Comparison of ENCODE assay signal across 9 mouse cellular contexts in genomic region chr13:40853842-40854241, GRCm38 (mm10). TPM values are rescaled to one million over a fixed set of nuclear protein-coding genes. Genes with fewer than 3 reads are reported as not detected.
DNase-seq lines count a peak whose midpoint lies in the region; ATAC-seq and TF ChIP-seq lines count a peak whose summit lies in the region.
"Had no signal": no experiment of that assay in that cellular context is flagged by ENCODE, and none has a peak within 500 bp of the region (broad histone marks: within the 10 kb centered on the region; RNA-seq: fewer than 3 reads in every experiment).

No protein-coding gene starts in this region.

- DNase-seq in heart, postnatal 4 days: no peak
- no peak for DNase-seq in liver, postnatal 0 days
- DNase-seq in adrenal gland, postnatal 4 days (ENCODE audit: low spot score in 2 of 2): no peak
- no peak for DNase-seq in MN1 (ENCODE audit: low spot score)
- DNase-seq in embryo, embryonic 10 days (ENCODE audit: low spot score): no peak
- DNase-seq: thymus, adult 2 months had no signal

- H3K9me3 ChIP-seq in heart, embryonic 13.5 days: no peaks in the 10 kb centered on the region
- no peaks in the 10 kb centered on the region for H3K9me3 ChIP-seq in E14TG2a.4 (ENCODE audit: low read length)
- H3K9me3 ChIP-seq in forebrain, embryonic 15.5 days: no peaks in the 10 kb centered on the region
- no peaks in the 10 kb centered on the region for H3K9me3 ChIP-seq in liver, postnatal 0 days (ENCODE audit: low read length)

- 83% methylated on average over 4 of the region's 4 CpGs for WGBS in heart, embryonic 13.5 days
- WGBS in forebrain, embryonic 15.5 days: 91% methylated on average over 4 of the region's 4 CpGs
- 60% methylated on average over 4 of the region's 4 CpGs for WGBS in liver, postnatal 0 days (ENCODE audit: insufficient replicate concordance)

- peak overlapping the region; percentile 92 for H3K27ac ChIP-seq in heart, embryonic 13.5 days (replicated peaks)
- H3K27ac ChIP-seq in forebrain, embryonic 15.5 days (replicated peaks): no peak overlapping the region
- H3K27ac ChIP-seq in liver, postnatal 0 days (ENCODE audit: low read depth): peak overlapping the region; percentile 71; the same call in 1 of the 2 replicates

- H3K36me3 ChIP-seq in heart, embryonic 13.5 days: no peaks in the 10 kb centered on the region
- no peaks in the 10 kb centered on the region for H3K36me3 ChIP-seq in E14TG2a.4 (ENCODE audit: insufficient read depth, low read length)
- no peaks in the 10 kb centered on the region for H3K36me3 ChIP-seq in forebrain, embryonic 15.5 days
- no peaks in the 10 kb centered on the region for H3K36me3 ChIP-seq in liver, postnatal 0 days (replicated peaks; ENCODE audit: insufficient read depth, low read length)

- H3K4me2 ChIP-seq in heart, embryonic 13.5 days: peak overlapping the region; percentile 76
- 0 out of 2 replicates have a peak overlapping the region, but pooled peaks have one; percentile 56 for H3K4me2 ChIP-seq in forebrain, embryonic 15.5 days (replicated peaks)
- H3K4me2 ChIP-seq in liver, postnatal 0 days (ENCODE audit: low read depth, low read length): peak overlapping the region; percentile 75

- peaks cover 17% of the 10 kb centered on the region for H3K4me1 ChIP-seq in heart, embryonic 13.5 days
- peaks cover 75% of the 10 kb centered on the region for H3K4me1 ChIP-seq in E14TG2a.4 (replicated peaks; ENCODE audit: low read depth, low read length)
- peaks cover 7% of the 10 kb centered on the region; the same call in 1 of the 2 replicates for H3K4me1 ChIP-seq in forebrain, embryonic 15.5 days
- H3K4me1 ChIP-seq in liver, postnatal 0 days (ENCODE audit: insufficient read depth): peaks cover 20% of the 10 kb centered on the region

- no peaks in the 10 kb centered on the region for H3K27me3 ChIP-seq in heart, embryonic 13.5 days (replicated peaks)
- no peaks in the 10 kb centered on the region for H3K27me3 ChIP-seq in E14TG2a.4 (ENCODE audit: insufficient read depth, low read length)
- H3K27me3 ChIP-seq in forebrain, embryonic 15.5 days: no peaks in the 10 kb centered on the region
- H3K27me3 ChIP-seq in liver, postnatal 0 days (ENCODE audit: insufficient read depth, low read length): no peaks in the 10 kb centered on the region

- peak overlapping the region; percentile 81; the same call in 1 of the 2 replicates for H3K9ac ChIP-seq in heart, embryonic 13.5 days
- H3K9ac ChIP-seq in forebrain, embryonic 15.5 days (replicated peaks): no peak overlapping the region
- H3K9ac ChIP-seq in liver, postnatal 0 days (replicated peaks): no peak overlapping the region

- ATAC-seq in heart, embryonic 13.5 days (ENCODE audit: extremely low read depth, insufficient number of reproducible peaks, low FRiP score, low TSS enrichment): no peak
- ATAC-seq in forebrain, embryonic 15.5 days (replicated peaks): no peak
- no peak for ATAC-seq in liver, postnatal 0 days

- TF ChIP-seq EP300 in liver, postnatal 0 days (IDR thresholded peaks at IDR 0.05; ENCODE audit: low read depth): no peak

- TF ChIP-seq CTCF in E14TG2a.4 (conservative IDR thresholded peaks at IDR 0.05; ENCODE audit: low read length): no peak
- TF ChIP-seq CTCF in liver, postnatal 0 days (IDR thresholded peaks at IDR 0.05; ENCODE audit: low read depth): no peak

- peak overlapping the region; percentile 57 for H3K4me3 ChIP-seq in heart, embryonic 13.5 days
- H3K4me3 ChIP-seq in E14TG2a.4 (replicated peaks; ENCODE audit: low read length): peak overlapping the region; percentile 73
- H3K4me3 ChIP-seq in forebrain, embryonic 15.5 days: no peak overlapping the region
- peak overlapping the region; percentile 47 for H3K4me3 ChIP-seq in liver, postnatal 0 days (ENCODE audit: low read depth, low read length)

RNA-seq across cellular contexts. Expression of gene Gcnt2, which starts 5.7 kb away (rescaled TPM):
- polyA plus RNA-seq in heart, embryonic 13.5 days (2015; fragmentation: Nextera tagmentation; extraction: Ambion mirVana): 2.5 and 2.7 TPM in 2 replicates
- 10 to 100 TPM; 12.7 to 14.5 TPM for total RNA-seq in heart, postnatal 4 days (2021)
- 3.3 and 4.5 TPM in 2 replicates for polyA plus RNA-seq in forebrain, embryonic 15.5 days (2015; fragmentation: Nextera tagmentation; extraction: Ambion mirVana)
- polyA plus RNA-seq in liver, postnatal 0 days (2015; fragmentation: Nextera tagmentation; extraction: Ambion mirVana): 2.5 and 3.3 TPM in 2 replicates
- total RNA-seq in adrenal gland, postnatal 4 days (2021): 10 to 100 TPM; 10.3 to 11.0 TPM
